Mouse (Mus musculus) neural tube, embryonic 11.5 days (tissue): ENCODE results near the gene Spata13. TPM values are rescaled to one million over a fixed set of nuclear protein-coding genes. Genes with fewer than 3 reads are reported as not detected.

Source experiments
- ATAC-seq: fragments of 200-750 bp; cut with Nextera tagmentation; 2 replicates; pipeline ENCODE4 v1.8.0; 2017; ENCODE audit warnings: moderate number of reproducible peaks, mild to moderate bottlenecking, moderate TSS enrichment, moderate library complexity; ENCODE audit not compliant: insufficient read depth, low FRiP score, low TSS enrichment
- DNase-seq: peaks from one replicate; pipeline ENCODE4 v3.0.0-alpha.2; 2015; ENCODE audit warnings: low spot score
- H3K27ac ChIP-seq: fragments of 300-500 bp; sonication (generic); 2 replicates; pipeline ENCODE4 v1.5.1; 2014; ENCODE audit warnings: low read depth, mild to moderate bottlenecking, low read length
- H3K27me3 ChIP-seq: fragments of 300-500 bp; sonication (generic); 2 replicates; pipeline ENCODE4 v1.6.1; 2014; ENCODE audit warnings: mild to moderate bottlenecking, low read length, mixed read lengths; ENCODE audit not compliant: control insufficient read depth, insufficient read depth
- H3K36me3 ChIP-seq: fragments of 300-500 bp; sonication (generic); 2 replicates; pipeline ENCODE4 v1.6.1; 2014; ENCODE audit warnings: mild to moderate bottlenecking, low read length, moderate library complexity, mixed read lengths; ENCODE audit not compliant: control insufficient read depth, insufficient read depth
- H3K4me1 ChIP-seq: fragments of 300-500 bp; sonication (generic); 2 replicates; pipeline ENCODE4 v1.6.1; 2014; ENCODE audit warnings: low read length, mixed read lengths; ENCODE audit not compliant: control insufficient read depth, insufficient read depth
- H3K4me2 ChIP-seq: fragments of 300-500 bp; sonication (generic); 2 replicates; pipeline ENCODE4 v1.6.1; 2014; ENCODE audit warnings: low read depth, mild to moderate bottlenecking, moderate library complexity
- H3K4me3 ChIP-seq: fragments of 300-500 bp; sonication (generic); 2 replicates; pipeline ENCODE4 v1.5.1; 2014; ENCODE audit warnings: low read depth, low read length
- H3K9ac ChIP-seq: fragments of 300-500 bp; sonication (generic); 2 replicates; pipeline ENCODE4 v1.6.1; 2014; ENCODE audit warnings: mild to moderate bottlenecking, low read length
- H3K9me3 ChIP-seq: fragments of 300-500 bp; sonication (generic); 2 replicates; pipeline ENCODE4 v1.6.1; 2016; ENCODE audit warnings: low read length; ENCODE audit not compliant: control insufficient read depth
- WGBS: fragments of 180-500 bp; shearing (Covaris S2); extraction: QIAGEN DNeasy Blood & Tissue Kit; methylation state at CpG from one replicate; pipeline ENCODE4 v1.1.7; 2014; 5-methylcytosine and 5-hydroxymethylcytosine counted together
- polyA plus RNA-seq: library from polyadenylated mRNA; unstranded; fragments of >200 nt; fragmentation: Nextera tagmentation; extraction: Ambion mirVana; gene quantifications from 2 replicates; pipeline ENCODE4 v1.2.1, GENCODE M21; 2014

Gene Spata13
- polyA plus RNA-seq, 1 experiment from 2014 or later, result 64.9 TPM

GRCm38 (mm10) chr14:60690631-60691030 is 56.8 kb downstream of the Spata13 start:
- Histone ChIP-seq H3K4me1 (peaks cover 39% of the 10 kb centered on the region), H3K9ac (no peak overlapping the region), H3K4me3 (no peak overlapping the region), H3K4me2 (no peak overlapping the region), H3K9me3 (no peaks in the 10 kb centered on the region), H3K27me3 (no peaks in the 10 kb centered on the region), H3K27ac (no peak overlapping the region), H3K36me3 (no peaks in the 10 kb centered on the region; the same call in 1 of the 2 replicates)
- DNase-seq, result no peak
- ATAC-seq, result no peak
- 40% methylated on average over 7 of the region's 7 CpGs for WGBS

- H3K4me2 ChIP-seq, result no peak overlapping the region
- no peaks in the 10 kb centered on the region for H3K9me3 ChIP-seq
- 41% methylated on average over 11 of the region's 11 CpGs for WGBS
- H3K36me3 ChIP-seq, result no peaks in the 10 kb centered on the region; the same call in 1 of the 2 replicates
- H3K4me1 ChIP-seq, result peaks cover 25% of the 10 kb centered on the region
- DNase-seq, result no peak
- no peak overlapping the region for H3K27ac ChIP-seq
- H3K27me3 ChIP-seq, result no peaks in the 10 kb centered on the region
- H3K9ac ChIP-seq, result no peak overlapping the region
- no peak overlapping the region for H3K4me3 ChIP-seq
- no peak for ATAC-seq
Observed at GRCm38 (mm10) chr14:60693122-60693536, 59.3 kb downstream of the Spata13 start.

DNA sequence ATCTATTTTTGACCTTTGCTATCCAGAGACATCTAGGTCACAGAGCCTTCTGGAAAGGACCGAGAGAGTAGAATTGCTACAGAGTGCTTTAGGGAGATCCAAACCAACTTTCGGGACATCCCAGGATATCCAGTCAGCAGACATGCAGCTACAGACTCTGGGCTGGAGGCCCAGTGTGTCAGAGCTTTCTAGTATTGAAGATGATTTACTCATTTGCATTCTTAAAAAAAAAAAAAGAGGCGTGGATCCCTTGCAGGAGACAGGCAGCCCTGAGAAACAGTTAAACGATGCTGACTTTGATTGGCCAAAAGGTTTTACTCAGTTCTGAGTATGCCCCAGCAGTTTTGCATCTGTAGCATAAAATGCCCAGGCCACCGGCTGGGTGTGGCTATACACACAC is 59.9 kb downstream of the Spata13 start:
- peaks cover 20% of the 10 kb centered on the region for H3K4me1 ChIP-seq
- WGBS, result 84% methylated on average over 5 of the region's 5 CpGs
- no peaks in the 10 kb centered on the region; the same call in 1 of the 2 replicates for H3K36me3 ChIP-seq
- no peak overlapping the region for H3K4me3 ChIP-seq
- no peak for DNase-seq
- H3K27me3 ChIP-seq, result no peaks in the 10 kb centered on the region
- H3K9me3 ChIP-seq, result no peaks in the 10 kb centered on the region
- H3K9ac ChIP-seq, result no peak overlapping the region
- no peak overlapping the region for H3K4me2 ChIP-seq
- ATAC-seq, result no peak
- no peak overlapping the region for H3K27ac ChIP-seq

- no peaks in the 10 kb centered on the region for H3K27me3 ChIP-seq
- no peak overlapping the region for H3K9ac ChIP-seq
- DNase-seq (peak; percentile 64), ATAC-seq (no peak)
- no peaks in the 10 kb centered on the region for H3K9me3 ChIP-seq
- no peak overlapping the region for H3K4me2 ChIP-seq
- H3K36me3 ChIP-seq, result no peaks in the 10 kb centered on the region; the same call in 1 of the 2 replicates
- no peak overlapping the region for H3K4me3 ChIP-seq
- H3K4me1 ChIP-seq, result peaks cover 12% of the 10 kb centered on the region
- H3K27ac ChIP-seq, result no peak overlapping the region
- whole genome bisulfite sequencing, result 75% methylated on average over 14 of the region's 14 CpGs
Observed at GRCm38 (mm10) chr14:60694215-60694997, 60.6 kb downstream of the Spata13 start.

DNA sequence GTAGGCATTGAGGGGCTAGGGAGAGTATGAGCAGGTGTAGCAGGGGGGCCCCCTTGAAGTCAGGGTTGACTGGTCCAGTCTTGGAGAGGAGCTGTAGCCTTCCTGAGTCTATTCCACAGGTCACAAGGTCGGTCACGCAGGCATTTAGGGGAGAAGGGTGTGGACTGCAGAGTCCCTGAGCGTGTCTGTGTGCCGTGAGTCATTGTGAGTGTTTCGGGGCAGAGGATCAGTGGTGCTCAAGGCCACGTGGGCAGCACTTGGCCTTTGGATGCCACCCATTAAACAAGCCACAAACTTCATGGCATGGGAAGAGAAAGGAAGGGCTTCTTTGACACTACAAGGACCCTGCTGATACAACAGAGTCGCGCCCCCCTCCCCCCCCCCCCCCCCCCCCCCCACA is 63.5 kb downstream of the Spata13 start:
- H3K27me3 ChIP-seq, result no peaks in the 10 kb centered on the region
- H3K27ac ChIP-seq, result no peak overlapping the region
- ATAC-seq (no peak), DNase-seq (no peak)
- H3K9me3 ChIP-seq, result no peaks in the 10 kb centered on the region
- WGBS, result 84% methylated on average over 7 of the region's 8 CpGs
- no peaks in the 10 kb centered on the region; the same call in 1 of the 2 replicates for H3K4me1 ChIP-seq
- no peak overlapping the region for H3K4me3 ChIP-seq
- H3K36me3 ChIP-seq, result no peaks in the 10 kb centered on the region
- H3K9ac ChIP-seq, result no peak overlapping the region
- no peak overlapping the region for H3K4me2 ChIP-seq

- no peaks in the 10 kb centered on the region for H3K36me3 ChIP-seq
Observed at GRCm38 (mm10) chr14:60698980-60699379, 65.2 kb downstream of the Spata13 start.

DNA sequence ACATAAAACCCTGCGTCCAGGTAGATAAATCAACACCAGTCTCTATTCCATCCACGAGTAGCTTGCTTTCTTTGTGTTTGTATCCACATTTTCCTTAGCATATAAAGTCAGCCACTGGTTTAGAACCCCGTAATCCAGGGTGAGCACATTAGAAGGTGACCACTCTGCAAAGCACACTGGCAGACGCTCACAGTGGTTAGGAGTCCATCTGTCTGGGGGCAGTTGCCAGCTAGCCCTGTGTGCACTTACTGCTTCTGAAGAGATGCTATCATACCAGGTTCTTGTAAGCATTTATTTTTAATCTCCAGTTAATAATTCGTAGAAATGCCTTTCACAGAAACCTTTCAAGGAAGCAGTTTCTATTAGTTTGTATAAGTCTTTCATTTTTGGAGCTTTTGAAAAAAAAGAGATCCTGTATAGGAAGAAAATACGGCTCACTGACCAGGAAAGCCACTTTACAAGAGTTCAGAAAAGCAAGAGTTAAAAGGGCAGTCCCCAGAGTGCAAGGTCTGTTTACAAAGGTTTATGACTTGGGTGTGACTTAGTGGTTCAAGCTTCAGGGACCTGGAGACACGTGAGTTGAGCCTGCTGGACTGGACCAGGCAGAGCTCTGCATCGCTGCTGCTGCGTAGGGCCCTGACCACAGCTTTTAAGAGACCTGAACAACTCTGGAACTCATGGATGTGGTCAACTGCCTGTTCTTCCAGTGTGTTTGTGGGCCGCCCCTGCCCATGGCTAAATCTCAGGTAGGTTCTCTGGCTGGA is 68.8 kb downstream of the Spata13 start:
- no peaks in the 10 kb centered on the region for H3K4me1 ChIP-seq
- H3K27me3 ChIP-seq, result no peaks in the 10 kb centered on the region
- H3K4me2 ChIP-seq, result no peak overlapping the region
- no peaks in the 10 kb centered on the region for H3K36me3 ChIP-seq
- no peaks in the 10 kb centered on the region for H3K9me3 ChIP-seq
- no peak overlapping the region for H3K4me3 ChIP-seq
- DNase-seq, result no peak
- H3K27ac ChIP-seq, result no peak overlapping the region
- no peak for ATAC-seq
- no peak overlapping the region for H3K9ac ChIP-seq
- WGBS, result 59% methylated on average over 10 of the region's 10 CpGs

More at GRCm38 (mm10) chr14:60698980-60699379, 65.2 kb downstream of the Spata13 start:
- Histone ChIP-seq H3K4me3 (no peak overlapping the region), H3K9me3 (no peaks in the 10 kb centered on the region), H3K27me3 (no peaks in the 10 kb centered on the region), H3K9ac (no peak overlapping the region), H3K27ac (no peak overlapping the region), H3K4me2 (no peak overlapping the region), H3K4me1 (no peaks in the 10 kb centered on the region)
- ATAC-seq (no peak), DNase-seq (no peak)
- 77% methylated on average over 10 of the region's 10 CpGs for WGBS

GRCm38 (mm10) chr14:60704510-60704909 is 70.7 kb downstream of the Spata13 start:
- no peaks in the 10 kb centered on the region for H3K36me3 ChIP-seq

More at GRCm38 (mm10) chr14:60704510-60704909, 70.7 kb downstream of the Spata13 start:
- Histone ChIP-seq H3K9ac (no peak overlapping the region), H3K4me2 (no peak overlapping the region), H3K27ac (no peak overlapping the region), H3K27me3 (no peaks in the 10 kb centered on the region), H3K4me3 (no peak overlapping the region), H3K9me3 (no peaks in the 10 kb centered on the region), H3K4me1 (no peaks in the 10 kb centered on the region)
- WGBS, result 91% methylated on average over 6 of the region's 6 CpGs
- ATAC-seq (no peak), DNase-seq (no peak)
